Mouse (Mus musculus) lung, embryonic 15.5 days (tissue): ENCODE results near the gene Trak1. TPM values are rescaled to one million over a fixed set of nuclear protein-coding genes. Genes with fewer than 3 reads are reported as not detected.

Experiments
- ATAC-seq: fragments of 200-750 bp; cut with Nextera tagmentation; 2 replicates; pipeline ENCODE4 v1.8.0; 2017; ENCODE audit warnings: moderate number of reproducible peaks, borderline replicate concordance; ENCODE audit not compliant: low FRiP score, low TSS enrichment; ENCODE audit errors: extremely low read depth
- H3K27ac ChIP-seq: fragments of 300-500 bp; sonication (generic); 2 replicates; pipeline ENCODE4 v1.5.1; 2015; ENCODE audit warnings: moderate library complexity, mild to moderate bottlenecking, inconsistent platforms
- H3K27me3 ChIP-seq: fragments of 300-500 bp; sonication (generic); 2 replicates; pipeline ENCODE4 v1.6.1; 2015; ENCODE audit warnings: inconsistent platforms
- H3K36me3 ChIP-seq: fragments of 300-500 bp; sonication (generic); 2 replicates; pipeline ENCODE4 v1.6.1; 2015; ENCODE audit warnings: inconsistent platforms
- H3K4me1 ChIP-seq: fragments of 300-500 bp; sonication (generic); 2 replicates; pipeline ENCODE4 v1.6.1; 2015; ENCODE audit warnings: inconsistent platforms
- H3K4me2 ChIP-seq: fragments of 300-500 bp; sonication (generic); 2 replicates; pipeline ENCODE4 v1.6.1; 2015; ENCODE audit warnings: inconsistent platforms, mild to moderate bottlenecking, moderate library complexity
- H3K4me3 ChIP-seq: fragments of 300-500 bp; sonication (generic); 2 replicates; pipeline ENCODE4 v1.5.1; 2015; ENCODE audit warnings: mild to moderate bottlenecking, inconsistent platforms
- H3K9ac ChIP-seq: fragments of 300-500 bp; sonication (generic); 2 replicates; pipeline ENCODE4 v1.6.1; 2015; ENCODE audit warnings: inconsistent platforms
- H3K9me3 ChIP-seq: fragments of 300-500 bp; sonication (generic); 2 replicates; pipeline ENCODE4 v1.6.1; 2016; ENCODE audit warnings: inconsistent platforms
- WGBS: fragments of 180-500 bp; shearing (Covaris S2); methylation state at CpG from one replicate; pipeline ENCODE4 v1.1.7; 2015; 5-methylcytosine and 5-hydroxymethylcytosine counted together
- polyA plus RNA-seq: library from polyadenylated mRNA; unstranded; fragments of >200 nt; fragmentation: Nextera tagmentation; extraction: Ambion mirVana; gene quantifications from 2 replicates; pipeline ENCODE4 v1.2.1, GENCODE M21; 2015

Trak1 gene
- polyA plus RNA-seq, 1 experiment from 2014 or later, result 25.3 TPM

DNA sequence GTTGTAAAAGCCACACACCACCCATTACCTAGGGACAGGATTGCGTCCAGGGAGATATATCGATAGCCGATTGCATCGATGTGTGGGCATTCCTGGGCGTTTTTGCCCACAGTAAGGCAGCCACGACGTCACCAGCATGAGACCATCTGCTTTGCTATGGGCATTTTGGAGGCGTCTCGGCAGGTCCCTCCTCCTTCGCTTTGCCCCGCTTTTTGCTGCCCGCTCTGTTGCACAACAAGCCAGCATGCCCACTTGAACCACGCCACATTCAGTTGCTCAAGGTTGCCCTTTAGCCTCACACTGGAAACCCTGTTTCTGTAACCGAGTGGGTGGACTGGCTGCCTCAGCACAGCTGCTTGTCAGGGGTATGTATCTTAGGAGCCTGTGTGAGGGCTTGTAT, 85.3 kb downstream of the Trak1 start:
- Histone ChIP-seq H3K4me3 (no peak overlapping the region), H3K9me3 (no peaks in the 10 kb centered on the region), H3K4me2 (no peak overlapping the region), H3K27ac (no peak overlapping the region), H3K27me3 (no peaks in the 10 kb centered on the region), H3K36me3 (no peaks in the 10 kb centered on the region), H3K9ac (no peak overlapping the region), H3K4me1 (peaks cover under 1% of the 10 kb centered on the region; the same call in 1 of the 2 replicates)
- 90% methylated on average over 14 of the region's 14 CpGs for WGBS
- no peak for ATAC-seq

DNA sequence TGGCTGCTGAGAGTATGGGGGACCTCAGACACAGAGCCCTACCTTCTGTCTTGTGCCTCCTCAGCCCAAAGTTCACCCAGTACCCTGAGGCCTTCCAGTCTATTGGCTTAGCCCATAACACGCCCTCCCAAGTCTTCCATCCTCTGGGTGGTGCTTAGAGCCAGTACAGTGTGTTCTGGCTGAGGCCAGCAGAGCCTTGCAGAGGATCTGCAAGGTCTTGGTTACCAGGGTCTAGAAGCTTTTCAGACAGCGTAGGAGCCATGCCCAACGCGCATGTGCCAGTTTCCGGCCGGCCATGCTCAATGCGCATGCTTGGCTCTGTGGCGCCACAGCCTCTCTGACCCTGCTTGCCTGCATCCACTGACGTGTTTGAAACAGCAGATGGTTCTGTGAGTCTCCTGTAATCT, 85.9 kb downstream of the Trak1 start:
- H3K27me3 ChIP-seq, result no peaks in the 10 kb centered on the region
- no peak overlapping the region for H3K9ac ChIP-seq
- 82% methylated on average over 9 of the region's 9 CpGs for WGBS
- H3K9me3 ChIP-seq, result no peaks in the 10 kb centered on the region
- no peak overlapping the region for H3K4me2 ChIP-seq
- H3K4me1 ChIP-seq, result peaks cover 7% of the 10 kb centered on the region
- no peaks in the 10 kb centered on the region for H3K36me3 ChIP-seq
- H3K4me3 ChIP-seq, result no peak overlapping the region
- no peak overlapping the region for H3K27ac ChIP-seq
- no peak for ATAC-seq

DNA sequence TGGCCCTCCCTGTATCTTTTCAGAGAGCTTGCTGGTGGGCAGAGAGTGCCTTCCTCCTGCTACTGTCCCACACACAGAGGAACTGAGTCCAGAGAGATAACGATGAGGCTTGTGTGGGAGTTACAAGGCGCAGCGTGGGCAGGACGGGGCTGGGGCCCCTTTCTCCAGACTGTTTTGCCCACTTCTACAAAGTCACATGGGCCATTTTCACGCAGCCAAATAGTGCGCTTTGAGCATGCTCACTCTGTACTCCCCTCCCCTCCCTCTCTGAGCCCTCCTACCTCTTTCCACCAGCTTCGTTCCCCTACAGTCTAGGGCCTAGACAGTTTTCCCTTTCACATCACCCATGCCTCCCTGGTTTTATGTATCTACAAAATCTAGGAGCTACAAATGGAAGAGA, 87.3 kb downstream of the Trak1 start:
- Histone ChIP-seq H3K4me1 (peaks cover 13% of the 10 kb centered on the region), H3K9ac (no peak overlapping the region), H3K27me3 (no peaks in the 10 kb centered on the region), H3K4me2 (no peak overlapping the region), H3K9me3 (no peaks in the 10 kb centered on the region), H3K36me3 (no peaks in the 10 kb centered on the region), H3K4me3 (no peak overlapping the region), H3K27ac (no peak overlapping the region)
- no peak for ATAC-seq
- 77% methylated on average over 7 of the region's 7 CpGs for WGBS

DNA sequence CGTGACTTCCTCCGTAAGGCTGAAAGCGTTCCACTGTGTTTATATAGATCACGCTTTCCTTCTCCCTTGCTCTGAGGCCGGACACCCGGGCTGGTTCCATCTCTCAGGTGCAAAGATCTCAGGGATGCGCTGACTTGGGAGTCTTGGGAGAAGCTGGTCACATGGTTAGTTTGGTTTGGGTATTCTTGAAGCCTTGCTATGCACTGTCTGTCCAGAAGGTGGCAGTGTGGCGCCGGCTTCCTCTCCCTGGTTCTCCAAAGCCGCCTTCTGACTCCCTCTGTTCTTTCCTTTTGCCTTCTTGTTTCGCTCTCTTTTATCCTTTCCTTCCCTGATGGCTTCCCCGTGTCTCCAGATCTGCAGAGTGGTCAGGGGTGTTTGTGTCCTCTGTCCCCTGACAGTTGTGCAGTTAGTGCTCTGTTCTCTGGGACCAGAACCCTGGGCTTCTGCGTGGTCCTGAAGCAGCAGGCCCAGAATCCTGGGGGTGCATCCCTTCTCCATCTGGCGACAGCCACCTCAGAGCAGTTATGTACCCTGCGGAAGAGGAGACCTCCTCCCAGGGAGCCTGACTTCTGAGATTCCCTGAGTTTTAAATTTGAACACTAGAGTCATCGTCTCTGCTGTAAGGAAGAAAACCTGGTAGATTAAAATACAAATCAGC, 87.9 kb downstream of the Trak1 start:
- Histone ChIP-seq H3K27ac (no peak overlapping the region), H3K9ac (0 out of 2 replicates have a peak overlapping the region, but pooled peaks have one; percentile 5), H3K27me3 (no peaks in the 10 kb centered on the region), H3K36me3 (no peaks in the 10 kb centered on the region), H3K4me3 (no peak overlapping the region), H3K4me2 (no peak overlapping the region), H3K4me1 (peaks cover 13% of the 10 kb centered on the region), H3K9me3 (no peaks in the 10 kb centered on the region)
- no peak for ATAC-seq
- 36% methylated on average over 16 of the region's 16 CpGs for WGBS

DNA sequence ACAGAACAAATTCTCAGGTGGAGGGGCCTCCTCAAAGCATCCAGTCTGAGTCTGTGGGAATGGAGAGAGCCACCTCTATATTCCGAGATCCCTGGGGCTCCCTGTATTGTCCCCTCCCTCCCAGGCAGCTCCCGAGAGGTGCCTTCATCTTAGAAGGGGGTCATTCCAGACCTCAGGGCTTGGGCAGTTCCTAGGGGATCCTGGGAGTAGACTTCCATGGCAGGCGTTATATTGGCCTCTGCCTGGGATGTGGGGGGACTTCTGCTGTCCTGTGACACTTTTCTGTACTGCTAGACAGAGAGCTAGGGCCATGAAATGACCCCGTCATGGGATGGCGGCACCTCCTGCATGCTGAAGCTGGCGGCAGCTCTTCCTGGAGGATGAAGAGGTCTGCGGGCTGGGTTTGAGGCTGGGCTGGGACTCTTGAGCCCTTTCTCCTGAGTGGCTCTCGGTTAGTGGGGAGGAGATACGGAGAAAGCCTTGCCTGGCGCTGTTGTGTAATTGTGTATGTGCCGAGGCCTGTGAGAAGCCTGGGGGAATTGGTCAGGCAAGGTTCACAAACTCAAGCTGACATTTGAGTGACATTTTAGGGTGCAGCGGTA, 88.5 kb downstream of the Trak1 start:
- no peak for ATAC-seq

DNA sequence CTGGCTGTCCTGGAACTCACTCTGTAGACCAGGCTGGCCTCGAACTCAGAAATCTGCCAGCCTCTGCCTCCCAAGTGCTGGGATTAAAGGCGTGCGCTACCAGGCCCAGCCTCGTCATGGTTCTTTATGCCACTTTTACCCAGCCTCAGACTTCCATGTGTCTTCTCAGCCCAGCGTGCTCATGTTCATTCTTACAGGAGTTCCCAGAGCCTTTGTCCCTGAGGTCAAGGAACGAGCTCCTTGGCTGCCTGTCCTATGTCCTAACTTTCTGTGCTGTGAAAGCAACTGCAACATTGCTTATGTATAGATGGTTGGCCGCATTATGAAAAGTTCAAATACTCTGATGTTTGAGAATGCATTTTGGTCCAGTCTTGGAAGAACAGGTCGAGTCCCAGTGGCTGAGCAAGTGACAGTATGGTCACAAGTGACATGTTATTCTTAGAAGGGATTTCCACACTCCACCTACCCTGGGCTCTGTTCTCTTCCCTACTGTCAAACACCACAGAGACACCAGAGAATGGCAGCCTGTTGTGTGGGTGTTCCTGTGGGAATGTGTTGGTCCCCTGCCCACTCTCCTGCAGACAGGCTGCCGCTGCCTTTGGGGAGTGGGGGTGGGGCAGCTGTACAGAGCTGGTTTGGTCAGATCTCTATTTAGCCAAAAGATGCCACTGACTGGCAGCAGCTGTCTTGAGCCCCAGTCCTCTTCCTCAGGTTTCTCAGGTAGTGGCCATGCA, 90.4 kb downstream of the Trak1 start:
- Histone ChIP-seq H3K4me3 (no peak overlapping the region), H3K9me3 (no peaks in the 10 kb centered on the region), H3K27me3 (no peaks in the 10 kb centered on the region), H3K4me2 (no peak overlapping the region), H3K36me3 (no peaks in the 10 kb centered on the region), H3K27ac (peak overlapping the region; percentile 29; the same call in 1 of the 2 replicates), H3K4me1 (peaks cover 13% of the 10 kb centered on the region), H3K9ac (no peak overlapping the region)
- ATAC-seq, result no peak
- WGBS, result 71% methylated on average over 9 of the region's 9 CpGs

More for the DNA sequence above, 88.5 kb downstream of the Trak1 start:
- Histone ChIP-seq H3K4me2 (no peak overlapping the region), H3K36me3 (no peaks in the 10 kb centered on the region), H3K27me3 (no peaks in the 10 kb centered on the region), H3K27ac (no peak overlapping the region), H3K9me3 (no peaks in the 10 kb centered on the region), H3K4me3 (no peak overlapping the region), H3K9ac (no peak overlapping the region), H3K4me1 (peaks cover 13% of the 10 kb centered on the region)
- WGBS, result 73% methylated on average over 12 of the region's 12 CpGs

DNA sequence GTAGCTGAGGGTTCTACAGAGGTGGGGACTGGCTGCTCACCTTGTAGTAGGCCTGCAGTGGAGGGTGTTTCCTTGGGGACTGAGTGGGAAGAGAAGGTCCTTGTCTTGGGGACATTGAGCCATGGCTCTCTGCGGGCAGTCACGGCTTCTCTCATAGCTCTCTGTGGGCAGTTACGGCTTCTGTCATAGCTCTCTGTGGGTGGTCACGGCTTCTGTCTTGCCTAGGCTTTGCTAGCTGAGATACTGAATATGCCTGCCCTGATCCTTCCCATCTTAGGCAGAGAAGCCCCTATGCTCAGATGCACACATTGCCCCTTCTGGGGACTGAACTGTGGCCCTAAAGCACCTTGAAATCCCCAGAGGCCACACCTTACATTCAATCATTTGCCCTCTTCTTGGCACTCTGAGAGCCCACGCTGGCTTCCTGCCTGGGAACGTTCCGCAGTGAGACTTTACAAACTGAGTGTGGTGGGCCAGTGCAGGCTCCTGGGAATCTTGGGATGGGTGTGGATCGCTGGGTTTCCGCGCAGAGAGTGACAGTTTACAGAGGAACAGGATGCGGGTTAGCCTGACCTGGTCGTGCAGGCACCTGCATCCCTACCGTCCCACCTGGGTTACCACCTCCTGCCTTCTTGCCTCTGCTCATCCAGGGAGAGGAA, 91.1 kb downstream of the Trak1 start:
- Histone ChIP-seq H3K9ac (no peak overlapping the region), H3K36me3 (no peaks in the 10 kb centered on the region), H3K9me3 (no peaks in the 10 kb centered on the region), H3K27me3 (no peaks in the 10 kb centered on the region), H3K27ac (peak overlapping the region; percentile 29; the same call in 1 of the 2 replicates), H3K4me2 (no peak overlapping the region), H3K4me3 (no peak overlapping the region), H3K4me1 (peaks cover 13% of the 10 kb centered on the region)
- no peak for ATAC-seq
- WGBS, result 56% methylated on average over 13 of the region's 13 CpGs

DNA sequence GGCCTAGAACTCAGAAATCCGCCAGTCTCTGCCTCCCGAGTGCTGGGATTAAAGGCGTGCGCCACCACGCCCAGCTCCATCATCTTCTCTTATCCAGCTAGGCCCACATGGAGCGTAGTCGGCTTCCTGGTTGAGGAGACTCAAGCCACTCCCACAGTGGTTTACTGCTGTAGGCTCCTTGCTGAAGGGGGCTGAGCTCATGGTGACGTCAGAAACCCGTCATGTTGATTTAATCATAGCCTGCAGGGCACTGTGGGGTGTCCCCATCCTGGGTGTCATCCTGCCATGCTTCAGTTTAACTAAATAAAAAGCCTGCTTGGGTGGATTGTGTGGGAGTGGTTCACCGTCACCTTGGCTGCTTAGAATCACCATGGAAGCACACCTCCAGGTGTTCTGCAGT, 92.0 kb downstream of the Trak1 start:
- H3K4me1 ChIP-seq, result peaks cover 13% of the 10 kb centered on the region
- no peaks in the 10 kb centered on the region for H3K9me3 ChIP-seq
- no peak for ATAC-seq
- no peaks in the 10 kb centered on the region for H3K27me3 ChIP-seq
- no peak overlapping the region for H3K27ac ChIP-seq
- no peak overlapping the region for H3K9ac ChIP-seq
- 85% methylated on average over 10 of the region's 10 CpGs for WGBS
- H3K36me3 ChIP-seq, result no peaks in the 10 kb centered on the region
- H3K4me3 ChIP-seq, result no peak overlapping the region
- H3K4me2 ChIP-seq, result no peak overlapping the region

DNA sequence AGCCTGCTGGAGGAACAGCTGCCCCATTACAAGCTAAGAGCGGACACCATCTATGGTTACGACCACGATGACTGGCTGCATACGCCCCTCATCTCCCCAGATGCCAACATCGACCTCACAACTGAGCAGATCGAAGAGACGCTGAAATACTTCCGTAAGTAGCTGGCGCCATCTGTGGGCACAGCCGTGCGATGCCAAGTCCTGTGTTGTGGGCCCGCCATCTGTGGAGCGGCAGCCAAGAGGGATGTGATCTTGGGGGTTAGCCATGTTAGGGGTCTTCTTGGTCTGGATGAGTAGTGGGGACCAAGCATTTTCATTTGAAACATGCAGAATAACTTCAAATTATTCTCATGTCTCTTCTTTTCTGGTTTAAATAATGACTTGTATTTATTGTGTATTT, 94.6 kb downstream of the Trak1 start:
- Histone ChIP-seq H3K4me1 (peaks cover 13% of the 10 kb centered on the region), H3K4me3 (no peak overlapping the region), H3K4me2 (no peak overlapping the region), H3K27ac (no peak overlapping the region), H3K27me3 (no peaks in the 10 kb centered on the region), H3K9ac (no peak overlapping the region), H3K36me3 (no peaks in the 10 kb centered on the region), H3K9me3 (no peaks in the 10 kb centered on the region)
- WGBS, result 90% methylated on average over 13 of the region's 13 CpGs
- ATAC-seq, result no peak

DNA sequence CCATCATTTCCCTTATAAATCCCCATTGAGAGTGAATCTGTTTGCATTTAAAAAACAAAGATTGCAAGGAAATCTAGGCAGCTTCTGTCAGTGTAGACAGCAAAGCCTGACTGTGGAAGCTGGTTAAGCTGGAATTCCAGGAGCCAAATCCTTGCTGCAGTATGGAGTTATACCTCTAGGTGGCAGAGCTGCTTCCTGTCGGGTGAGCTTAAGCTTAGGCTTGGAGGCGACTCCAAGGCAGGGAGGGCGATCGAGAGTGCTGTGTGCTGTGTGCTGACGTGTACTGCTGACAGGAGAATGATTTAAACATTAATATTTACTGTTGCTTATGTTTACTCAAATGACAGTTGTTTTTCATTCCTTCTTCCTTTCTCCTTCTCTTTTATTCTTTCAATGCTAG, 95.1 kb downstream of the Trak1 start:
- Histone ChIP-seq H3K4me2 (no peak overlapping the region), H3K9ac (no peak overlapping the region), H3K4me1 (peaks cover 15% of the 10 kb centered on the region), H3K4me3 (no peak overlapping the region), H3K27ac (no peak overlapping the region), H3K27me3 (no peaks in the 10 kb centered on the region), H3K36me3 (no peaks in the 10 kb centered on the region), H3K9me3 (no peaks in the 10 kb centered on the region)
- 23% methylated on average over 5 of the region's 5 CpGs for WGBS
- no peak for ATAC-seq

DNA sequence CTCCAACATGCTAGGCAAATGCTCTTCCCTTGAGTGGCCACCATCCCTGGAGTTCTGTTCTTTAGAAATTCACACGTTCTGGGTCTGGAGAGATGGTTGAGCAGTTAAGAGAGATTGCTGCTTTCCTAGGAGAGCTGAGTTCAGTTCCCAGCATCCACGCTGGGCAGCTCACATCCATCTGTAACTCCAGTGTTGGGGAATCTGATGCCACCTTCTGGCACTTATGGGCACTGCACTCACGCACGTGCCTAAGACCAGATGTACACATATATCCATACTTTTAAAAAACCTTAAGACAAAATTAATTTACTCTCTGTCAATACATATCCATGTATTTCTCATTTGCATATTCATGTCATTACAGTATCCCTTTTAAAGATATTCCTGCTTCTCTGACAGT, 95.8 kb downstream of the Trak1 start:
- H3K9ac ChIP-seq, result no peak overlapping the region
- no peak overlapping the region for H3K27ac ChIP-seq
- 91% methylated on average over 4 of the region's 4 CpGs for WGBS
- H3K4me3 ChIP-seq, result no peak overlapping the region
- no peaks in the 10 kb centered on the region for H3K27me3 ChIP-seq
- no peaks in the 10 kb centered on the region for H3K9me3 ChIP-seq
- no peak overlapping the region for H3K4me2 ChIP-seq
- no peaks in the 10 kb centered on the region for H3K36me3 ChIP-seq
- peaks cover 16% of the 10 kb centered on the region for H3K4me1 ChIP-seq
- no peak for ATAC-seq

DNA sequence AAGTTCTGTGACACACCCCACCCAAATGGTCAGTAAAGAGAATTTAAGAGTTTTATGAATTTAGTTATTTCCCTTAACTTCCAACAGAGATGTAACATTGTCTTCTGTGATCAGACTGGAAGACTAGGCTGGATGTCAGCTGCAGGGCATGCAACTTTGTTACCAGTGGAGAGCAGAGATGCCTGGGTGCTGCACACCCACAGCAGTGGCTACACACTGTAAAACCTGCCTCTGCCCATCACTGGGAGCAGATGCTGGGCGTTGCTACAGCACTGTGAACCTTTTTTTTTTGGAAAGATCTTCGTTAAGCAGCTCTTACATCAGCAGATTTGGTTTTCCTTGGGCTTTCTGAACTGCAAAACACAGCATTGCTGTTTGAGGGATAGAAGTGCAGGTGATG, 97.6 kb downstream of the Trak1 start:
- H3K9ac ChIP-seq, result no peak overlapping the region
- H3K4me2 ChIP-seq, result no peak overlapping the region
- H3K9me3 ChIP-seq, result no peaks in the 10 kb centered on the region
- peaks cover 24% of the 10 kb centered on the region for H3K4me1 ChIP-seq
- WGBS, result 76% methylated on average over 2 of the region's 2 CpGs
- H3K27ac ChIP-seq, result no peak overlapping the region
- H3K27me3 ChIP-seq, result no peaks in the 10 kb centered on the region
- no peak overlapping the region for H3K4me3 ChIP-seq
- no peaks in the 10 kb centered on the region for H3K36me3 ChIP-seq
- ATAC-seq, result no peak
